Mouse (Mus musculus): ENCODE data around the gene Surf1. TPM values are rescaled to one million over a fixed set of nuclear protein-coding genes. Genes with fewer than 3 reads are reported as not detected.

The Surf1 gene
- polyA plus RNA-seq, 1 experiment from 2014 or later: 64.7 TPM

DNA sequence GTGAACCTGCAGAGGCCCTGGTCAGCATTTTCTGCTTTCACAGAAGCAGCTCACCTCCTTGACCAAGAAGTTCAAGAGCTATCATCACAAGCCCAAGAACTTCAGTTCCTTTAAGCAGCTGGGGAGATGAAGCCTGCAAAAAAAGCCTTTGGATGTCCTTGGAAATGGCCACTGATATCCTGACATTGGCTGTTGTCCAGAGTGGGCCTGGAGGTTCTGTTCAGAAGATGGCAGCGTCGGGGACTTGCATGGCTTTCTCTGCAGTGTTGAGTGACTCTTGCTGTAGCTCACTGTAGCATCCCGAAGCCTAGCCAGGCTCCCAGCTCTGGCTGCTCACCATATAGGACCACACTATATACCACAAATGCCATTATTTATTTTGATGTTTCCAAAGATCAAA, 3.4 kb upstream of the Surf1 start:
- Histone ChIP-seq H3K27me3 (ENCODE audit: control insufficient read depth, insufficient read depth, low read length) (no peaks in the 10 kb centered on the region), H3K4me2 (replicated peaks; ENCODE audit: low read depth) (no peak overlapping the region), H3K27ac (replicated peaks) (no peak overlapping the region), H3K4me3 (ENCODE audit: low read depth, low read length) (no peak overlapping the region), H3K9ac (ENCODE audit: low read length) (no peak overlapping the region), H3K9me3 (ENCODE audit: control insufficient read depth, low read length) (no peaks in the 10 kb centered on the region), H3K36me3 (ENCODE audit: control insufficient read depth, insufficient read depth, low read length) (peaks cover 31% of the 10 kb centered on the region; the same call in 1 of the 2 replicates), H3K4me1 (replicated peaks; ENCODE audit: control insufficient read depth, insufficient read depth) (peaks cover 10% of the 10 kb centered on the region; the same call in 1 of the 2 replicates)
- TF ChIP-seq EP300 (optimal IDR thresholded peaks at IDR 0.05): no peak
- TF ChIP-seq CTCF (IDR thresholded peaks at IDR 0.05; ENCODE audit: low read depth): no peak
- ATAC-seq (ENCODE audit: low FRiP score, low TSS enrichment) (no peak), DNase-seq (ENCODE audit: low spot score) (no peak)
- 80% methylated on average over 3 of the region's 3 CpGs for WGBS

DNA sequence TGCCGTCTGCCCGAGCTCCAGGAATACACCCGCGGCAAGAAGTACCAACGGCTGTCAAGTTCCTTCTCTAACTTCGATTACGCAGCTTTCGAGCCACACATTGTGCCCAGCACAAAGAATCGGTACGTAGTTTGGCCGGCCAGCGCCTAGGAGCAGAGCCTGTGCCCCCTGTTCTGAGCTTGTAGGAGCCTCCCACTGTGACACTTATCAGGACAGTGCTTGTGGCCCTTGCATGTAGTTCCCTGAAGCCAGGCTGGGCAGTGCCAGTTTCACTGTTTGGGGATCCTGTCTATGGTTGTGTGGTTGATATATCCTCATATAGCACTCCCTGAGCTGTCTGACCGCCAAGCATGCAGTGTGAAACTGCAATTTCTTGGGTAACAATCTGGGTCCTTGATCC, 408 bp upstream of the Surf1 start:
- DNase-seq (ENCODE audit: low spot score) (no peak), ATAC-seq (ENCODE audit: low FRiP score, low TSS enrichment) (0 out of 2 replicates have a peak, but pooled peaks have one; percentile 4)
- no peak for TF ChIP-seq CTCF (IDR thresholded peaks at IDR 0.05; ENCODE audit: low read depth)
- no peak for TF ChIP-seq EP300 (optimal IDR thresholded peaks at IDR 0.05)
- Histone ChIP-seq H3K9me3 (ENCODE audit: control insufficient read depth, low read length) (no peaks in the 10 kb centered on the region), H3K27me3 (ENCODE audit: control insufficient read depth, insufficient read depth, low read length) (no peaks in the 10 kb centered on the region), H3K36me3 (ENCODE audit: control insufficient read depth, insufficient read depth, low read length) (peaks cover 23% of the 10 kb centered on the region), H3K9ac (ENCODE audit: low read length) (peak overlapping the region; percentile 87), H3K4me3 (ENCODE audit: low read depth, low read length) (peak overlapping the region; percentile 78), H3K27ac (replicated peaks) (peak overlapping the region; percentile 92), H3K4me1 (replicated peaks; ENCODE audit: control insufficient read depth, insufficient read depth) (peaks cover 10% of the 10 kb centered on the region; the same call in 1 of the 2 replicates), H3K4me2 (replicated peaks; ENCODE audit: low read depth) (peak overlapping the region; percentile 95)
- 0% methylated on average over 13 of the region's 13 CpGs for WGBS

DNA sequence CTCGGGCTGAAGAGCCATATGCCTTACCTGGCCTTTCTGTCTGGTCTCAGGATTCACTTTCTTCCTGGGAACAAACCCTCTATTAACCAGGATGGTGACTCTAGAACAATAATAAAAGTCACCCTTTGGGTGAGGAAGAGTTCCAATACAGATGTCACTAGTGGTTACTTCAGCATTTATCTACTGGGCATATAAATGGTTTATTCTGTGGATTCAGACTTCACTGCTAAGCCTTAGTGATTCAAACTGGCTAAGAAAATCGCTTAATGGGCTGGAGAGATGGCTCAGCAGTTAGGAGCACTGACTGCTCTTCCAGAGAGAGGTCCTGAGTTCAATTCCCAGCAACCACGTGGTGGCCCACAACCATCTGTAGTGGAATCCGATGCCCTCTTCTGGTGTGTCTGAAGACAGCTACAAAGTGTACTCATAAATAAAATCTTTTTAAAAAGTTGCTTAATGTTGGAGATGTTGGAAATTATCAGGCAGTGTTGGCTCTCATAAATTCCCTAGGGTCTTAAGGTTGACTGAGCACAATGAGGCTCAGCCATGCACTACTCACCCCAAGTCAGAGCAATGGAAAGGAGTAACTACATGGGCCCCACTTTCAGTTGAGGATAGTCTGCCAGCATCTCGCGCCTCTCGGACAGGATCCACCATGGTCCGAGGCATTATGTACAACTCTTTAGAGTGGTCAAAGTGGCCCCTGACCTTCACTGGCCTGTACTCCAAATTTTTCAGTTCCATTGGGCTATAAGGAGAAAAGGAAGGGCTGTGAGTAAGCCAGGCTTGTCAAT, 2.0 kb downstream of the Surf1 start:
- WGBS: 66% methylated on average over 8 of the region's 8 CpGs
- ATAC-seq (ENCODE audit: low FRiP score, low TSS enrichment): no peak
- TF ChIP-seq EP300 (optimal IDR thresholded peaks at IDR 0.05): no peak
- TF ChIP-seq CTCF (IDR thresholded peaks at IDR 0.05; ENCODE audit: low read depth): 0 out of 2 replicates have a peak, but pooled peaks have one; percentile 10
- H3K4me1 ChIP-seq (replicated peaks; ENCODE audit: control insufficient read depth, insufficient read depth): peaks cover 10% of the 10 kb centered on the region; the same call in 1 of the 2 replicates
- peak overlapping the region; percentile 8; the same call in 1 of the 2 replicates for H3K4me2 ChIP-seq (replicated peaks; ENCODE audit: low read depth)
- DNase-seq (ENCODE audit: low spot score): no peak
- H3K9ac ChIP-seq (ENCODE audit: low read length): no peak overlapping the region; the same call in 1 of the 2 replicates
- no peak overlapping the region; the same call in 1 of the 2 replicates for H3K4me3 ChIP-seq (ENCODE audit: low read depth, low read length)
- no peaks in the 10 kb centered on the region for H3K27me3 ChIP-seq (ENCODE audit: control insufficient read depth, insufficient read depth, low read length)
- H3K9me3 ChIP-seq (ENCODE audit: control insufficient read depth, low read length): no peaks in the 10 kb centered on the region
- H3K27ac ChIP-seq (replicated peaks): 0 out of 2 replicates have a peak overlapping the region, but pooled peaks have one; percentile 13
- H3K36me3 ChIP-seq (ENCODE audit: control insufficient read depth, insufficient read depth, low read length): peaks cover 15% of the 10 kb centered on the region

DNA sequence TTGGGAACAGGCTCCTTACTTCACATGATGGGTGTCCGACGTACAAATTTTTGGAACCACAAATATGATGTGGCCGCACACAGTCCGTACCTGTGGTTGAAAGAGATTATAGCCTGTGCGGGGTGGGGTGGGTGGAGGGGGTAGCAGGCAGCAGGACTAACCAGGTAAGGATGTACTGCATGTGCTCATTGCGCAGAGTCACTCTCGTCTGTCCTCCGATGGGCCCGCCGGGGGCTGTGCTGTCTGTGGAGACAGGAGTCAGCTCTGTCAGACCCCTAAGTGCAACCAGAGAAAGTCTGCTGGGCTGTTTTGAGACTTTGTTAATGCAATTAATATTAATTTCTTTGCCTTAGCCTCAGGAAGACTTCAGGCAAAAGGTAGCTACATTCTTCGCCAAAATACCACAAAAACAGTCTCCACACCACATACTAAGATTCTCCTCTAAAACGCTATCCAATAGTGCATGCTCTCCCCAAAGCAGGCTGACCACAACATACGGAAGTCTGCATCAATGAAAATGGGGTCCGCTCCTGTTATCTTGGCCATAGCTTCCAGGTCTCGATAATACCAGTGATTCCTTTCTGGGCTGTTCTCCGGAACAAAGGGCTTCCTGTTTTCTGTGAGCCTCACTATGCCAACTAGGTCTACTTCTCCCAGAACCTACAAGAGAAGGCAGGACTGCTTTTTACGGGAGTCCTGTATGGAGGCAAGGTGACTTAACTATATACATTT, 2.7 kb downstream of the Surf1 start:
- H3K9me3 ChIP-seq (ENCODE audit: control insufficient read depth, low read length): no peaks in the 10 kb centered on the region
- 77% methylated on average over 17 of the region's 17 CpGs for WGBS
- H3K4me2 ChIP-seq (replicated peaks; ENCODE audit: low read depth): no peak overlapping the region
- no peak for DNase-seq (ENCODE audit: low spot score)
- no peak overlapping the region; the same call in 1 of the 2 replicates for H3K4me3 ChIP-seq (ENCODE audit: low read depth, low read length)
- ATAC-seq (ENCODE audit: low FRiP score, low TSS enrichment): no peak
- peaks cover 12% of the 10 kb centered on the region for H3K4me1 ChIP-seq (replicated peaks; ENCODE audit: control insufficient read depth, insufficient read depth)
- no peaks in the 10 kb centered on the region for H3K27me3 ChIP-seq (ENCODE audit: control insufficient read depth, insufficient read depth, low read length)
- H3K9ac ChIP-seq (ENCODE audit: low read length): no peak overlapping the region
- peaks cover 13% of the 10 kb centered on the region for H3K36me3 ChIP-seq (ENCODE audit: control insufficient read depth, insufficient read depth, low read length)
- TF ChIP-seq CTCF (IDR thresholded peaks at IDR 0.05; ENCODE audit: low read depth) (no peak), EP300 (optimal IDR thresholded peaks at IDR 0.05) (no peak)
- no peak overlapping the region for H3K27ac ChIP-seq (replicated peaks)

DNA sequence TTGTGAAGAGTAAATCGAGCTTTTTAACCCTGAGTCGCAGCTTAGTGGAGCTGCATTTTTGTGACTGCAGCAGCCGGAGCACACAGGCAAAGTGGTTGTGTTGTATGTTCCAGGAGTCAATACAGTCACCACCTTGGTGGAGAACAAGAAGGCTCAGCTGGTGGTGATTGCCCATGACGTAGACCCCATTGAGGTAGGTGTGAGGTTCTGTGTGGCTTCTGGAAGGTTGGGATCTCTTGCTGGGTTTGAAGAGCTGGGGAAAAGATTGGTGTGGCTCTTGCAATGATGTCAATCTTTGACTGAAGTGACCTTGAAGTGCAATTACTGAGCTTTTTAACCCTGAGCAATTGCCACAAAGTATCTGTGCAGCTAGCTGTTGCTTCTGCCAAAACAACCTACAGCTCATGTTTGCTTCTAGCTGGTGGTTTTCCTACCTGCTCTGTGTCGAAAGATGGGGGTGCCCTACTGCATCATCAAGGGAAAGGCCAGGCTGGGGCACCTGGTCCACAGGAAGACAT, 4.0 kb downstream of the Surf1 start:
- 59% methylated on average over 5 of the region's 5 CpGs for WGBS
- Histone ChIP-seq H3K4me2 (replicated peaks; ENCODE audit: low read depth) (peak overlapping the region; percentile 92), H3K27me3 (ENCODE audit: control insufficient read depth, insufficient read depth, low read length) (no peaks in the 10 kb centered on the region), H3K4me3 (ENCODE audit: low read depth, low read length) (peak overlapping the region; percentile 76; the same call in 1 of the 2 replicates), H3K36me3 (ENCODE audit: control insufficient read depth, insufficient read depth, low read length) (peaks cover 13% of the 10 kb centered on the region), H3K4me1 (replicated peaks; ENCODE audit: control insufficient read depth, insufficient read depth) (peaks cover 6% of the 10 kb centered on the region), H3K9me3 (ENCODE audit: control insufficient read depth, low read length) (no peaks in the 10 kb centered on the region), H3K27ac (replicated peaks) (no peak overlapping the region), H3K9ac (ENCODE audit: low read length) (peak overlapping the region; percentile 95)
- DNase-seq (ENCODE audit: low spot score) (no peak), ATAC-seq (ENCODE audit: low FRiP score, low TSS enrichment) (no peak)
- TF ChIP-seq CTCF (IDR thresholded peaks at IDR 0.05; ENCODE audit: low read depth) (no peak), EP300 (optimal IDR thresholded peaks at IDR 0.05) (no peak)

Data from stomach, postnatal 0 days (tissue).